Mouse (Mus musculus): ENCODE results near the gene Orc2. TPM values are rescaled to one million over a fixed set of nuclear protein-coding genes. Genes with fewer than 3 reads are reported as not detected.
A peak's percentile ranks its signal among the peaks of the same experiment; 100 is the strongest.

The Orc2 gene
- 73.4 and 88.3 TPM in 2 replicates for polyA plus RNA-seq (2014; fragmentation: Nextera tagmentation; extraction: Ambion mirVana)

DNA sequence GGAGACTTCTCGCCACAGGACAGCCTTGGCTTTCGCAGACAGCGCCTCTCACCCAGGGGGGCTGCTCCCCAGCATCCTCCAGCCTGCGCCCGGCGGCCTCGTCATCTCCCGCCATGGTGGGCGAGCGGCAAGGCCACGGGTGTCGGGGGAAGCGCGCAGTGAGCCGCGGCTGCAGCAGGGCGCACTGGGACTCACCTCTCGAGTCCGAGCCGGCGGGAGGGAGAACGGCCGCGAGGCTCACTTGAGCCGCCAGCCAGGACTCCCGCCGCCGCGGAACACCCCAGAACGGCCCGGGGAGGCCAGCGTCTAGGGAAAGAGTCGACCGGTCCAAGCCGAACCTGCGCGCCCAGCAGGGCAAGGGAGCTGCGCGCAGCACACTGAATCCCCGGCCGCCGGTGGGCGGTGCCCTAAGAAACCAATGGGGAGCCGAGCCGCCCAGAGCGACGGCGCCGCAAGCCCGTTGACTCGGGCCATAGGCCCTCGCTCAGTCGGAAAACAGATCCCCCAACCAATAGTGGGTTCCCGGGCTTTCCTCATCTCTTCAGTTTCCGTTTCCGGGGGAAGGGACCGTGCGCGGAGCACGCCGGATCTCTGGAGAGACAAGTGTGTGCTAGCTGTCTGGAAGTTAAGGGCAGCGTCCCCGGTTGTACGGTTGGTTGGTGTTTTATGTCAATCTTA, at the start of gene Orc2:
TSS of gene Orc2 (minus strand) at position 533 of the 678 bp plus-strand sequence.
- Histone ChIP-seq H3K4me1 (replicated peaks; ENCODE audit: control insufficient read depth, insufficient read depth, low read length) (peaks cover 7% of the 10 kb centered on the region), H3K27ac (ENCODE audit: low read depth, low read length) (peak within 1 kb of the TSS; percentile 88), H3K36me3 (ENCODE audit: control insufficient read depth, insufficient read depth, low read length) (peaks cover 19% of the 10 kb centered on the region), H3K9me3 (ENCODE audit: control insufficient read depth, low read length) (peaks cover 25% of the 10 kb centered on the region), H3K9ac (ENCODE audit: low read depth, low read length) (peak within 1 kb of the TSS; percentile 91), H3K4me2 (peak within 1 kb of the TSS; percentile 89), H3K4me3 (ENCODE audit: low read depth, low read length) (peak within 1 kb of the TSS; percentile 88), H3K27me3 (replicated peaks; ENCODE audit: control insufficient read depth, insufficient read depth, low read length) (no peaks in the 10 kb centered on the region)
- WGBS: under 1% methylated on average over 64 of the region's 64 CpGs
- DNase-seq (ENCODE audit: low spot score): peak; percentile 86
- peak; percentile 96 for ATAC-seq (replicated peaks; ENCODE audit: low FRiP score)

DNA sequence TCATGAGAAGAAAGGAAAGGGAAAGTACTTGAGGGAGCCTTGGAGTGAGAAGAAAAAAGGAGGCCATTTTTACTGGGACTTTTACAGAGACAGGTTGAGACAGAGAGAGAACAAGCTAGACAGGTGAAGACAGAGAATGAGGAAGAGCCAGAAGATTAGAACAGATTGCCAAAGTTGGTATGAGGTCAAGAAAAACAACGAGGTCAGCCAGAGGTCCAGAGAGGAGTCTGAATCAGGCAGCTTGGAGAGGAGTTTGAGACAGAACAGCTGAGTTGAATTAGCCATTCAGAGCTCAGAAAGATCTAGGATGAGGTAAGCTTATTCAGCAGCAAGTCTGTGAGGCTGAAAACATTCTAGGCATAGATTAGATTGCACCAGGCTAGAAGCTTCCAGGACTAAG, 36.5 kb upstream of the Orc2 start:
- Histone ChIP-seq H3K36me3 (ENCODE audit: control insufficient read depth, insufficient read depth, low read length) (0 out of 2 replicates have a peak, but pooled peaks cover 2% of the 10 kb centered on the region), H3K9ac (ENCODE audit: low read depth, low read length) (no peak overlapping the region), H3K4me3 (ENCODE audit: low read depth, low read length) (no peak overlapping the region), H3K4me2 (no peak overlapping the region), H3K27ac (ENCODE audit: low read depth, low read length) (no peak overlapping the region), H3K27me3 (replicated peaks; ENCODE audit: control insufficient read depth, insufficient read depth, low read length) (no peaks in the 10 kb centered on the region), H3K9me3 (ENCODE audit: control insufficient read depth, low read length) (no peaks in the 10 kb centered on the region), H3K4me1 (replicated peaks; ENCODE audit: control insufficient read depth, insufficient read depth, low read length) (no peaks in the 10 kb centered on the region)
- WGBS: 81% methylated on average over 1 of the region's 1 CpGs
- ATAC-seq (replicated peaks; ENCODE audit: low FRiP score) (no peak), DNase-seq (ENCODE audit: low spot score) (no peak)

DNA sequence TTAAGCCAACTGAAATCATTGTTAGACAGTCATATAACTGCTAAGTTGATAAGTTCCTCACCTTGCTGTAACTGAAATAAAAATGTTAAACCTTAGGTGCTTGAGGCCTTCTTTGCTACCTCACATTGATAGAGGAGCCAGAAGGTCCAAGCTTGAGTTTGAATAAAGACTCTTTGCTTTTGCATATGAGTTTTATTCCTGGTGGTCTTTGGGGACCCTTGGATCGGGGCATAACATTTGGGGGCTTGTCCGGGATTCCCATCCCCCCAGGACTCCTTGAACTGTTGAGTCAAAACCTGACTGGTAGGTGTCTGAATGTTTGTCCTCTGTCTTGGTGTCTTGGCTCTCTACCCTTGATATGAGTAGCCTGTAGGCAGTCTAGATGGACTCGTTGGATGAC, 2.3 kb upstream of the Orc2 start:
- no peaks in the 10 kb centered on the region for H3K27me3 ChIP-seq (replicated peaks; ENCODE audit: control insufficient read depth, insufficient read depth, low read length)
- H3K9ac ChIP-seq (ENCODE audit: low read depth, low read length): no peak overlapping the region
- no peak for ATAC-seq (replicated peaks; ENCODE audit: low FRiP score)
- H3K36me3 ChIP-seq (ENCODE audit: control insufficient read depth, insufficient read depth, low read length): peaks cover 10% of the 10 kb centered on the region; the same call in 1 of the 2 replicates
- DNase-seq (ENCODE audit: low spot score): peak; percentile 31
- H3K4me2 ChIP-seq: no peak overlapping the region
- peaks cover 29% of the 10 kb centered on the region for H3K9me3 ChIP-seq (ENCODE audit: control insufficient read depth, low read length)
- H3K4me3 ChIP-seq (ENCODE audit: low read depth, low read length): no peak overlapping the region
- no peak overlapping the region for H3K27ac ChIP-seq (ENCODE audit: low read depth, low read length)
- WGBS: 88% methylated on average over 3 of the region's 3 CpGs
- H3K4me1 ChIP-seq (replicated peaks; ENCODE audit: control insufficient read depth, insufficient read depth, low read length): peaks cover 4% of the 10 kb centered on the region

DNA sequence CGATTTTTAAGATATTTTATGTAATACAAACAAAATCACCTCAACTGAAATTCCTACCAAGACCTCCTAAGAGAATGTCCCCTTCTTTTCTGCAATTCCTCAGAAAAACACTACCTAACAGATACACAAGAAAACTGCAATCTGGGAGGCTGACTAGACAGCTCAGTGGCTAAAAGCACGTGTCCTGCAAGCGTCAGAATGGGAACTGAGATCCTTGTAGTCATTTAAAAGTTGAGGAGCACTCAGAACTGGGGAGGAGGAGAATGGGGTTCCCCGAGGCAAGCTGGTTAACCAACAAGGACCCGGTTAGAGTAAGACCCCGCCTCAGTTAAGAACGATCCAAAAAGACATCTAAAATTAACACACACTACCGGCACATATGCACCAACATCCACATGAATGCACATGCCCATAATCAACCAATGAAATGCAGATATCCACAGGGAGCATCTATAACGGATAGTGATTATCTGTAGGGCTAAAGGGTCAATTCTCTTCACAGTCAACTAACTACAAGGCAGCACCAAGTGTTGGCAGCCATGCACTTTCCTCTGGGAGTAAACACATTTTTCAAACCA, 1.0 kb downstream of the Orc2 start:
- peak overlapping the region; percentile 89 for H3K4me2 ChIP-seq
- H3K9me3 ChIP-seq (ENCODE audit: control insufficient read depth, low read length): peaks cover 25% of the 10 kb centered on the region
- H3K27ac ChIP-seq (ENCODE audit: low read depth, low read length): peak overlapping the region; percentile 88
- peak overlapping the region; percentile 91 for H3K9ac ChIP-seq (ENCODE audit: low read depth, low read length)
- peak overlapping the region; percentile 88 for H3K4me3 ChIP-seq (ENCODE audit: low read depth, low read length)
- H3K4me1 ChIP-seq (replicated peaks; ENCODE audit: control insufficient read depth, insufficient read depth, low read length): peaks cover 7% of the 10 kb centered on the region
- 18% methylated on average over 9 of the region's 9 CpGs for WGBS
- no peak for ATAC-seq (replicated peaks; ENCODE audit: low FRiP score)
- peaks cover 28% of the 10 kb centered on the region for H3K36me3 ChIP-seq (ENCODE audit: control insufficient read depth, insufficient read depth, low read length)
- H3K27me3 ChIP-seq (replicated peaks; ENCODE audit: control insufficient read depth, insufficient read depth, low read length): no peaks in the 10 kb centered on the region
- DNase-seq (ENCODE audit: low spot score): peak; percentile 34

DNA sequence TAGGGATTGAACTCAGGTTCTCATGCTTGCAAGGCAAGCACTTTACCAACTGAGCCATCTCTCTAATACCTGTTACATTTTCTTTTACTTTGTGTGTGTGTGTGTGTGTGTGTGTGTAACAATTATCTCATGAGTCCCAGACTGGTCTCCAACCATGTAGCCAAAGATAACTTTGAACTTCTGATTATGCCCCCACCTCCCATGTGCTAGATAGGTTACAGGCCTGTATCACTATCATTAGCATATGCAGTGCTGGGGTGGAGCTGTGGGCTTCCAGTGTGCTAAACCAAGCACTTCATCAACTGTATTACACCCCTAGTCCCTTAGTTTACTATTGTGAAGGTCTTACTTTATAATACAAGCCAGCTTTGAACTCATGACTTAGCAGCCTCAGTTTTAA, 1.8 kb downstream of the Orc2 start:
- Histone ChIP-seq H3K36me3 (ENCODE audit: control insufficient read depth, insufficient read depth, low read length) (peaks cover 27% of the 10 kb centered on the region), H3K27ac (ENCODE audit: low read depth, low read length) (peak overlapping the region; percentile 88), H3K9me3 (ENCODE audit: control insufficient read depth, low read length) (peaks cover 20% of the 10 kb centered on the region), H3K4me3 (ENCODE audit: low read depth, low read length) (peak overlapping the region; percentile 88), H3K9ac (ENCODE audit: low read depth, low read length) (peak overlapping the region; percentile 91), H3K4me2 (peak overlapping the region; percentile 89), H3K27me3 (replicated peaks; ENCODE audit: control insufficient read depth, insufficient read depth, low read length) (no peaks in the 10 kb centered on the region), H3K4me1 (replicated peaks; ENCODE audit: control insufficient read depth, insufficient read depth, low read length) (peaks cover 7% of the 10 kb centered on the region)
- ATAC-seq (replicated peaks; ENCODE audit: low FRiP score) (peak; percentile 88), DNase-seq (ENCODE audit: low spot score) (no peak)

DNA sequence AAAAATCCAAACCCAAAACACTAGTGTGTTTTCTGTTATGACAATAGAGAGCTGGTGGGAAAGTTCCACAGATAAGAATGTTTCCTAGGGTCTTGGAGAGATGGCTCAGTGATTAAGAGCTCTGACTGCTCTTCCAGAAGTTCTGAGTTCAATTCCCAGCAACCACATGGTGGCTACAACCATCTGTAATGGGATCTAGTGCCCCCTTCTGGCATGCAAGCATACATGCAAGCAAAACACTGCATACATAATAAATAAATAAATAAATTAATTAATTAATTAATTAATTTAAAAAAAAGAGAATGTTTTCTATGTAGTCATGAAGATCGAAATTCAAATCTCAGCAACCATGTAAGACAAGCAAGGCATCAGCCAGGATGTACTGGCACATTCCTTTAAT, 6.2 kb downstream of the Orc2 start:
- no peak overlapping the region for H3K4me2 ChIP-seq
- ATAC-seq (replicated peaks; ENCODE audit: low FRiP score): no peak
- H3K27ac ChIP-seq (ENCODE audit: low read depth, low read length): no peak overlapping the region
- H3K4me1 ChIP-seq (replicated peaks; ENCODE audit: control insufficient read depth, insufficient read depth, low read length): peaks cover 6% of the 10 kb centered on the region
- no peak for DNase-seq (ENCODE audit: low spot score)
- no peak overlapping the region for H3K4me3 ChIP-seq (ENCODE audit: low read depth, low read length)
- no peaks in the 10 kb centered on the region for H3K9me3 ChIP-seq (ENCODE audit: control insufficient read depth, low read length)
- peaks cover 42% of the 10 kb centered on the region for H3K36me3 ChIP-seq (ENCODE audit: control insufficient read depth, insufficient read depth, low read length)
- no peaks in the 10 kb centered on the region for H3K27me3 ChIP-seq (replicated peaks; ENCODE audit: control insufficient read depth, insufficient read depth, low read length)
- no peak overlapping the region for H3K9ac ChIP-seq (ENCODE audit: low read depth, low read length)
- 93% methylated on average over 1 of the region's 1 CpGs for WGBS

DNA sequence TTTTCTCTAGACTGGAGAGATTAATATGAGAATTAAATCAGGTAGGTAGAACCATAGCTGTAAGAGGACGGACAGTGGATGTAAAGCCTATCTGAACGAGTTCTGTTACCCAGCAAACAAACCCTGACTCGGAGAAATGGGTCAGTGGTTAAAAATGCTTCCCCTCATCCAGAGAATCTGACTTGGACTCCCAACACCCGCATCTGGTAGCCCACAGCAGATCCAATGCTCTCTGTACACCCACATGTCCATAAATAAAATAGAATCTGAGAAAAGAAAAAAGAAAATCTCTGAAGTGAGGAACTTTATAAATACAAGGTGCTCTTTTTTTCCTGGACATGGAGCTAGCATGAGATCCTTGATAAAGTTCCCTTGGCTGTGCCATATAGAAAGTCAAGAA, 7.2 kb downstream of the Orc2 start:
- ATAC-seq (replicated peaks; ENCODE audit: low FRiP score): no peak
- WGBS: 93% methylated on average over 4 of the region's 4 CpGs
- no peak overlapping the region for H3K4me3 ChIP-seq (ENCODE audit: low read depth, low read length)
- no peaks in the 10 kb centered on the region for H3K27me3 ChIP-seq (replicated peaks; ENCODE audit: control insufficient read depth, insufficient read depth, low read length)
- no peak overlapping the region for H3K9ac ChIP-seq (ENCODE audit: low read depth, low read length)
- no peaks in the 10 kb centered on the region for H3K9me3 ChIP-seq (ENCODE audit: control insufficient read depth, low read length)
- no peak for DNase-seq (ENCODE audit: low spot score)
- peaks cover 42% of the 10 kb centered on the region for H3K36me3 ChIP-seq (ENCODE audit: control insufficient read depth, insufficient read depth, low read length)
- peaks cover 3% of the 10 kb centered on the region; the same call in 1 of the 2 replicates for H3K4me1 ChIP-seq (replicated peaks; ENCODE audit: control insufficient read depth, insufficient read depth, low read length)
- H3K4me2 ChIP-seq: no peak overlapping the region
- H3K27ac ChIP-seq (ENCODE audit: low read depth, low read length): no peak overlapping the region

DNA sequence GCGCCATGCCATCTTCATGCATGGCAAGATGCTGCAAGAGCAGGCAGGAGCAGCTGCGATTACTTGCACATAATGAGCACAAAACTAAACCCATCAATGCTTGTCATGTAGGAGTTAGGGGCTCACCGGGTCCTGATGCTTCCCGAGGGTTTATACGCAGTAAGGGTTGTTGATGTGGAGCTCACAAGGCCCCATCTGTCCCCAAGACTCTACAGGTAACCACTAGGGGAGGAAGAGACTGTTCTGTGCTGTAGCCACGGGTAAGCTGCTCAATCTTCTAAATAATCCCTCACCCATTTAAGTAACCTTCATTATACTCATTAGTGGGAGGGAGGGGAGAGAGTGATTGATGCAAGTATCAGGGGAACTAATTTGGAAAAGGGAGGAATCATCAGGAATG, 9.3 kb downstream of the Orc2 start:
- no peak overlapping the region for H3K9ac ChIP-seq (ENCODE audit: low read depth, low read length)
- no peak overlapping the region for H3K4me3 ChIP-seq (ENCODE audit: low read depth, low read length)
- no peak overlapping the region for H3K27ac ChIP-seq (ENCODE audit: low read depth, low read length)
- H3K4me1 ChIP-seq (replicated peaks; ENCODE audit: control insufficient read depth, insufficient read depth, low read length): no peaks in the 10 kb centered on the region
- 92% methylated on average over 6 of the region's 6 CpGs for WGBS
- H3K27me3 ChIP-seq (replicated peaks; ENCODE audit: control insufficient read depth, insufficient read depth, low read length): no peaks in the 10 kb centered on the region
- H3K36me3 ChIP-seq (ENCODE audit: control insufficient read depth, insufficient read depth, low read length): peaks cover 50% of the 10 kb centered on the region
- ATAC-seq (replicated peaks; ENCODE audit: low FRiP score): no peak
- no peak overlapping the region for H3K4me2 ChIP-seq
- no peak for DNase-seq (ENCODE audit: low spot score)
- H3K9me3 ChIP-seq (ENCODE audit: control insufficient read depth, low read length): no peaks in the 10 kb centered on the region

DNA sequence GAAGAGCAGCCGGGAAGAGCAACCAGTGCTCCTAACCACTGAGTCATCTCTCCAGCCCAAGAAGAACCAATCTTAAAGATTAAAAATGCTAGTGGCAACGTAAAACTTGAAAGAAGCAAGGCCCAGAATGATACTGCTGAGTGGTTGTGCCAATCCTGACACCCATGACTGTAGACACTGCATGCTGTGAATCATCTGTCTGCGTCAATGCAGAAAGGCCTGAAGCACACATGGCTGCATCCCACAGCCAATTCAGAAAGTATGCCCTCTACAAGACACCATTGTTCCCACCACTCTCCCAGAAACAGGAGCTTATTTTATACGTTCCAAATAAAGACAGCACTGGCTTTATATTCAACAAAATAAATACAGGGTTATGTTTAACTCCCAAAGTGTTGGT, 22.3 kb downstream of the Orc2 start:
- Histone ChIP-seq H3K36me3 (ENCODE audit: control insufficient read depth, insufficient read depth, low read length) (peaks cover 41% of the 10 kb centered on the region), H3K9ac (ENCODE audit: low read depth, low read length) (no peak overlapping the region), H3K4me2 (no peak overlapping the region), H3K4me3 (ENCODE audit: low read depth, low read length) (no peak overlapping the region), H3K27me3 (replicated peaks; ENCODE audit: control insufficient read depth, insufficient read depth, low read length) (no peaks in the 10 kb centered on the region), H3K27ac (ENCODE audit: low read depth, low read length) (no peak overlapping the region), H3K4me1 (replicated peaks; ENCODE audit: control insufficient read depth, insufficient read depth, low read length) (no peaks in the 10 kb centered on the region), H3K9me3 (ENCODE audit: control insufficient read depth, low read length) (no peaks in the 10 kb centered on the region)
- DNase-seq (ENCODE audit: low spot score) (no peak), ATAC-seq (replicated peaks; ENCODE audit: low FRiP score) (no peak)
- 94% methylated on average over 4 of the region's 4 CpGs for WGBS
